ENCODE assay signal across 7 mouse cellular contexts in genomic region chr5:64363859-64364406, GRCm38 (mm10).
DNase-seq lines count a peak whose midpoint lies in the region; ATAC-seq lines count a peak whose summit lies in the region.

No protein-coding gene starts in this region.

- WGBS in liver, embryonic 12.5 days (ENCODE audit: insufficient replicate concordance) = 68% methylated on average over 5 of the region's 5 CpGs
- WGBS in liver, embryonic 11.5 days = 73% methylated on average over 5 of the region's 5 CpGs
- 81% methylated on average over 5 of the region's 5 CpGs for WGBS in forebrain, embryonic 11.5 days
- WGBS in limb, embryonic 11.5 days = 62% methylated on average over 5 of the region's 5 CpGs
- 39% methylated on average over 5 of the region's 5 CpGs for WGBS in stomach, embryonic 16.5 days

- no peaks in the 10 kb centered on the region for H3K9me3 ChIP-seq in liver, embryonic 12.5 days (replicated peaks)
- H3K9me3 ChIP-seq in liver, embryonic 11.5 days (ENCODE audit: control insufficient read depth, low read length) = no peaks in the 10 kb centered on the region
- no peaks in the 10 kb centered on the region for H3K9me3 ChIP-seq in forebrain, embryonic 11.5 days (ENCODE audit: control insufficient read depth, low read length)
- no peaks in the 10 kb centered on the region for H3K9me3 ChIP-seq in limb, embryonic 11.5 days (ENCODE audit: control insufficient read depth, low read length)
- no peaks in the 10 kb centered on the region for H3K9me3 ChIP-seq in stomach, embryonic 16.5 days (replicated peaks; ENCODE audit: control insufficient read depth, low read length)

- ATAC-seq in liver, embryonic 12.5 days = no peak
- no peak for ATAC-seq in liver, embryonic 11.5 days (replicated peaks; ENCODE audit: low FRiP score)
- ATAC-seq in forebrain, embryonic 11.5 days (replicated peaks; ENCODE audit: low FRiP score) = peak; percentile 6; the same call in 1 of the 2 replicates
- 0 out of 2 replicates have a peak, but pooled peaks have one; percentile 29 for ATAC-seq in limb, embryonic 11.5 days (ENCODE audit: insufficient number of reproducible peaks, low FRiP score, low TSS enrichment, low read depth)
- ATAC-seq in stomach, embryonic 16.5 days (ENCODE audit: insufficient read depth, low FRiP score) = peak; percentile 14; the same call in 1 of the 2 replicates

- DNase-seq in liver, embryonic 11.5 days (ENCODE audit: low spot score) = no peak
- DNase-seq in forebrain, embryonic 11.5 days (ENCODE audit: low spot score) = no peak
- DNase-seq in limb, embryonic 11.5 days (ENCODE audit: low spot score) = no peak
- DNase-seq in cerebellum, postnatal 36 days = no peak
- no peak for DNase-seq in cerebellum, postnatal 10 days

- no peaks in the 10 kb centered on the region for H3K27me3 ChIP-seq in liver, embryonic 12.5 days (replicated peaks)
- no peaks in the 10 kb centered on the region for H3K27me3 ChIP-seq in liver, embryonic 11.5 days (replicated peaks; ENCODE audit: control insufficient read depth, insufficient read depth, low read length)
- H3K27me3 ChIP-seq in forebrain, embryonic 11.5 days (ENCODE audit: control insufficient read depth, insufficient read depth, low read length) = no peaks in the 10 kb centered on the region
- H3K27me3 ChIP-seq in limb, embryonic 11.5 days (ENCODE audit: control insufficient read depth, insufficient read depth, low read length) = no peaks in the 10 kb centered on the region
- no peaks in the 10 kb centered on the region for H3K27me3 ChIP-seq in stomach, embryonic 16.5 days (ENCODE audit: control insufficient read depth, insufficient read depth, low read length)

- H3K4me3 ChIP-seq in liver, embryonic 12.5 days = no peak overlapping the region
- H3K4me3 ChIP-seq in liver, embryonic 11.5 days (ENCODE audit: low read depth, low read length) = no peak overlapping the region
- no peak overlapping the region for H3K4me3 ChIP-seq in forebrain, embryonic 11.5 days (ENCODE audit: low read depth, low read length)
- no peak overlapping the region for H3K4me3 ChIP-seq in limb, embryonic 11.5 days (ENCODE audit: low read depth, low read length)
- no peak overlapping the region for H3K4me3 ChIP-seq in stomach, embryonic 16.5 days (replicated peaks; ENCODE audit: low read length)

- H3K4me2 ChIP-seq in liver, embryonic 12.5 days = peak overlapping the region; percentile 29
- H3K4me2 ChIP-seq in liver, embryonic 11.5 days = no peak overlapping the region; the same call in 1 of the 2 replicates
- no peak overlapping the region for H3K4me2 ChIP-seq in forebrain, embryonic 11.5 days (ENCODE audit: low read depth, low read length, severe bottlenecking)
- no peak overlapping the region for H3K4me2 ChIP-seq in limb, embryonic 11.5 days (ENCODE audit: low read depth, severe bottlenecking)
- peak overlapping the region; percentile 30 for H3K4me2 ChIP-seq in stomach, embryonic 16.5 days (ENCODE audit: low read depth, low read length)

- no peak overlapping the region for H3K27ac ChIP-seq in liver, embryonic 12.5 days
- no peak overlapping the region for H3K27ac ChIP-seq in liver, embryonic 11.5 days (ENCODE audit: low read depth, low read length)
- no peak overlapping the region for H3K27ac ChIP-seq in forebrain, embryonic 11.5 days (ENCODE audit: low read depth, low read length)
- H3K27ac ChIP-seq in limb, embryonic 11.5 days (replicated peaks; ENCODE audit: low read depth, low read length) = no peak overlapping the region
- peak overlapping the region; percentile 95 for H3K27ac ChIP-seq in stomach, embryonic 16.5 days (ENCODE audit: low read length)

- peaks cover 34% of the 10 kb centered on the region for H3K4me1 ChIP-seq in liver, embryonic 12.5 days
- H3K4me1 ChIP-seq in liver, embryonic 11.5 days (replicated peaks; ENCODE audit: control insufficient read depth, insufficient read depth, low read length) = peaks cover 24% of the 10 kb centered on the region
- H3K4me1 ChIP-seq in forebrain, embryonic 11.5 days (replicated peaks; ENCODE audit: control insufficient read depth, insufficient read depth, low read length) = 0 out of 2 replicates have a peak, but pooled peaks cover 4% of the 10 kb centered on the region
- H3K4me1 ChIP-seq in limb, embryonic 11.5 days (ENCODE audit: control insufficient read depth, insufficient read depth, low read length) = peaks cover 15% of the 10 kb centered on the region; the same call in 1 of the 2 replicates
- H3K4me1 ChIP-seq in stomach, embryonic 16.5 days (ENCODE audit: control insufficient read depth, insufficient read depth, low read length) = peaks cover 47% of the 10 kb centered on the region

- no peaks in the 10 kb centered on the region for H3K36me3 ChIP-seq in liver, embryonic 12.5 days
- no peaks in the 10 kb centered on the region for H3K36me3 ChIP-seq in liver, embryonic 11.5 days (ENCODE audit: control insufficient read depth, insufficient read depth, low read length)
- no peaks in the 10 kb centered on the region for H3K36me3 ChIP-seq in forebrain, embryonic 11.5 days (ENCODE audit: control insufficient read depth, insufficient read depth, low read length)
- no peaks in the 10 kb centered on the region for H3K36me3 ChIP-seq in limb, embryonic 11.5 days (ENCODE audit: control insufficient read depth, insufficient read depth, low read length)
- no peaks in the 10 kb centered on the region for H3K36me3 ChIP-seq in stomach, embryonic 16.5 days (ENCODE audit: control insufficient read depth, insufficient read depth, low read length)

- H3K9ac ChIP-seq in liver, embryonic 12.5 days = no peak overlapping the region
- no peak overlapping the region for H3K9ac ChIP-seq in liver, embryonic 11.5 days (ENCODE audit: low read depth, low read length)
- no peak overlapping the region; the same call in 1 of the 2 replicates for H3K9ac ChIP-seq in forebrain, embryonic 11.5 days (ENCODE audit: low read length)
- H3K9ac ChIP-seq in limb, embryonic 11.5 days (ENCODE audit: low read length) = no peak overlapping the region
- peak overlapping the region; percentile 47; the same call in 1 of the 2 replicates for H3K9ac ChIP-seq in stomach, embryonic 16.5 days (ENCODE audit: low read length)

Comparison
In these comparisons a context has a peak if more than half of its experiments do, and no peak if none do; other contexts are left out.
1. H3K4me2 ChIP-seq: peak in liver, embryonic 12.5 days (single experiment) and stomach, embryonic 16.5 days (single experiment); none in liver, embryonic 11.5 days (single experiment), forebrain, embryonic 11.5 days (single experiment) and limb, embryonic 11.5 days (single experiment).
2. ATAC-seq: peak in forebrain, embryonic 11.5 days (single experiment), limb, embryonic 11.5 days (single experiment) and stomach, embryonic 16.5 days (single experiment); none in liver, embryonic 12.5 days (single experiment) and liver, embryonic 11.5 days (single experiment).